Mouse (Mus musculus): ENCODE data around the gene Pfkp. TPM values are rescaled to one million over a fixed set of nuclear protein-coding genes. Genes with fewer than 3 reads are reported as not detected.

Pfkp gene
- polyA plus RNA-seq, 1 experiment, result 82.0 TPM

GRCm38 (mm10) chr13:6634063-6634462, 14.5 kb downstream of the Pfkp start:
- H3K4me3 ChIP-seq (ENCODE audit: control insufficient read depth, insufficient read depth, low read length), result no peak overlapping the region
- WGBS, result 58% methylated on average over 12 of the region's 12 CpGs
- TF ChIP-seq CTCF (IDR thresholded peaks at IDR 0.05; ENCODE audit: borderline replicate concordance, control insufficient read depth, extremely low read depth, insufficient read depth, low read length, poor library complexity), result no peak
- no peak for TF ChIP-seq POLR2A (IDR thresholded peaks at IDR 0.05; ENCODE audit: control insufficient read depth, extremely low read depth, insufficient read depth, low read length, poor library complexity)
- H3K27me3 ChIP-seq (ENCODE audit: control insufficient read depth, insufficient read depth, low read length), result no peaks in the 10 kb centered on the region
- peaks cover 23% of the 10 kb centered on the region for H3K4me1 ChIP-seq (replicated peaks; ENCODE audit: control insufficient read depth, insufficient read depth, low read length)
- peak overlapping the region; percentile 19; the same call in 1 of the 2 replicates for H3K27ac ChIP-seq (ENCODE audit: control insufficient read depth, insufficient read depth, low read length)
- DNase-seq, result no peak
- no peaks in the 10 kb centered on the region for H3K36me3 ChIP-seq (ENCODE audit: control insufficient read depth, insufficient read depth, low read length)

GRCm38 (mm10) chr13:6633524-6633923, 15.1 kb downstream of the Pfkp start:
- Histone ChIP-seq H3K27me3 (ENCODE audit: control insufficient read depth, insufficient read depth, low read length) (no peaks in the 10 kb centered on the region), H3K4me1 (replicated peaks; ENCODE audit: control insufficient read depth, insufficient read depth, low read length) (peaks cover 23% of the 10 kb centered on the region), H3K4me3 (ENCODE audit: control insufficient read depth, insufficient read depth, low read length) (no peak overlapping the region), H3K27ac (ENCODE audit: control insufficient read depth, insufficient read depth, low read length) (peak overlapping the region; percentile 51; the same call in 1 of the 2 replicates), H3K36me3 (ENCODE audit: control insufficient read depth, insufficient read depth, low read length) (no peaks in the 10 kb centered on the region)
- under 1% methylated on average over 7 of the region's 7 CpGs for WGBS
- TF ChIP-seq CTCF (IDR thresholded peaks at IDR 0.05; ENCODE audit: borderline replicate concordance, control insufficient read depth, extremely low read depth, insufficient read depth, low read length, poor library complexity) (no peak), POLR2A (IDR thresholded peaks at IDR 0.05; ENCODE audit: control insufficient read depth, extremely low read depth, insufficient read depth, low read length, poor library complexity) (no peak)
- peak; percentile 51 for DNase-seq

GRCm38 (mm10) chr13:6632935-6633334, 15.6 kb downstream of the Pfkp start:
- no peak overlapping the region for H3K27ac ChIP-seq (ENCODE audit: control insufficient read depth, insufficient read depth, low read length)
- H3K27me3 ChIP-seq (ENCODE audit: control insufficient read depth, insufficient read depth, low read length), result no peaks in the 10 kb centered on the region
- no peaks in the 10 kb centered on the region for H3K36me3 ChIP-seq (ENCODE audit: control insufficient read depth, insufficient read depth, low read length)
- DNase-seq, result no peak
- H3K4me1 ChIP-seq (replicated peaks; ENCODE audit: control insufficient read depth, insufficient read depth, low read length), result peaks cover 23% of the 10 kb centered on the region
- H3K4me3 ChIP-seq (ENCODE audit: control insufficient read depth, insufficient read depth, low read length), result no peak overlapping the region
- WGBS, result 39% methylated on average over 4 of the region's 4 CpGs
- TF ChIP-seq CTCF (IDR thresholded peaks at IDR 0.05; ENCODE audit: borderline replicate concordance, control insufficient read depth, extremely low read depth, insufficient read depth, low read length, poor library complexity), result no peak
- no peak for TF ChIP-seq POLR2A (IDR thresholded peaks at IDR 0.05; ENCODE audit: control insufficient read depth, extremely low read depth, insufficient read depth, low read length, poor library complexity)

- Histone ChIP-seq H3K27ac (ENCODE audit: control insufficient read depth, insufficient read depth, low read length) (no peak overlapping the region; the same call in 1 of the 2 replicates), H3K36me3 (ENCODE audit: control insufficient read depth, insufficient read depth, low read length) (no peaks in the 10 kb centered on the region)
- WGBS, result 61% methylated on average over 8 of the region's 8 CpGs
Measured at GRCm38 (mm10) chr13:6632513-6632912, 16.1 kb downstream of the Pfkp start.

GRCm38 (mm10) chr13:6631772-6632510, 16.6 kb downstream of the Pfkp start:
- TF ChIP-seq POLR2A (IDR thresholded peaks at IDR 0.05; ENCODE audit: control insufficient read depth, extremely low read depth, insufficient read depth, low read length, poor library complexity), result no peak
- TF ChIP-seq CTCF (IDR thresholded peaks at IDR 0.05; ENCODE audit: borderline replicate concordance, control insufficient read depth, extremely low read depth, insufficient read depth, low read length, poor library complexity), result no peak
- DNase-seq, result no peak
- Histone ChIP-seq H3K36me3 (ENCODE audit: control insufficient read depth, insufficient read depth, low read length) (no peaks in the 10 kb centered on the region), H3K4me1 (replicated peaks; ENCODE audit: control insufficient read depth, insufficient read depth, low read length) (peaks cover 23% of the 10 kb centered on the region), H3K27ac (ENCODE audit: control insufficient read depth, insufficient read depth, low read length) (no peak overlapping the region; the same call in 1 of the 2 replicates), H3K4me3 (ENCODE audit: control insufficient read depth, insufficient read depth, low read length) (no peak overlapping the region), H3K27me3 (ENCODE audit: control insufficient read depth, insufficient read depth, low read length) (no peaks in the 10 kb centered on the region)
- 96% methylated on average over 12 of the region's 12 CpGs for WGBS

More at GRCm38 (mm10) chr13:6632513-6632912, 16.1 kb downstream of the Pfkp start:
- H3K27me3 ChIP-seq (ENCODE audit: control insufficient read depth, insufficient read depth, low read length), result no peaks in the 10 kb centered on the region
- no peak overlapping the region for H3K4me3 ChIP-seq (ENCODE audit: control insufficient read depth, insufficient read depth, low read length)
- no peak for TF ChIP-seq CTCF (IDR thresholded peaks at IDR 0.05; ENCODE audit: borderline replicate concordance, control insufficient read depth, extremely low read depth, insufficient read depth, low read length, poor library complexity)
- no peak for TF ChIP-seq POLR2A (IDR thresholded peaks at IDR 0.05; ENCODE audit: control insufficient read depth, extremely low read depth, insufficient read depth, low read length, poor library complexity)
- H3K4me1 ChIP-seq (replicated peaks; ENCODE audit: control insufficient read depth, insufficient read depth, low read length), result peaks cover 23% of the 10 kb centered on the region
- DNase-seq, result no peak

GRCm38 (mm10) chr13:6630660-6631059, 17.9 kb downstream of the Pfkp start:
- 96% methylated on average over 5 of the region's 5 CpGs for WGBS
- TF ChIP-seq CTCF (IDR thresholded peaks at IDR 0.05; ENCODE audit: borderline replicate concordance, control insufficient read depth, extremely low read depth, insufficient read depth, low read length, poor library complexity) (no peak), POLR2A (IDR thresholded peaks at IDR 0.05; ENCODE audit: control insufficient read depth, extremely low read depth, insufficient read depth, low read length, poor library complexity) (no peak)
- DNase-seq, result no peak
- Histone ChIP-seq H3K4me3 (ENCODE audit: control insufficient read depth, insufficient read depth, low read length) (no peak overlapping the region), H3K36me3 (ENCODE audit: control insufficient read depth, insufficient read depth, low read length) (no peaks in the 10 kb centered on the region), H3K4me1 (replicated peaks; ENCODE audit: control insufficient read depth, insufficient read depth, low read length) (peaks cover 23% of the 10 kb centered on the region), H3K27ac (ENCODE audit: control insufficient read depth, insufficient read depth, low read length) (no peak overlapping the region), H3K27me3 (ENCODE audit: control insufficient read depth, insufficient read depth, low read length) (no peaks in the 10 kb centered on the region)
